In genomic region chr5:120892243-120892660, GRCm38 (mm10) we compare ENCODE assay signal across 11 mouse cellular contexts.
"Had no signal": no experiment of that assay in that cellular context is flagged by ENCODE, and none has a peak within 500 bp of the region (broad histone marks: within the 10 kb centered on the region; RNA-seq: fewer than 3 reads in every experiment).

No protein-coding gene starts in this region.

- DNase-seq: kidney, postnatal 10 days; layer of hippocampus, postnatal 36 days; liver, embryonic 13.5 days; lung, adult 2 months; lung, postnatal 14 days; lung, postnatal 4 days; midbrain, embryonic 14.5 days; right cerebral cortex, adult 18-20 months; right cerebral cortex, postnatal 14 days; right cerebral cortex, postnatal 4 days; thymus, postnatal 25 days had no signal
